Mouse (Mus musculus) hindbrain, embryonic 14.5 days (tissue): ENCODE data around the gene Atp7b. TPM values are rescaled to one million over a fixed set of nuclear protein-coding genes. Genes with fewer than 3 reads are reported as not detected.

Source experiments
- ATAC-seq: fragments of 200-750 bp; cut with Nextera tagmentation; 2 replicates; pipeline ENCODE4 v1.8.0; 2017; ENCODE audit warnings: moderate number of reproducible peaks, mild to moderate bottlenecking, moderate TSS enrichment, moderate library complexity; ENCODE audit not compliant: low FRiP score
- DNase-seq: peaks from one replicate; pipeline ENCODE4 v3.0.0-alpha.2; 2015; ENCODE audit warnings: low spot score
- H3K27ac ChIP-seq: fragments of 300-500 bp; sonication (generic); 2 replicates; pipeline ENCODE4 v1.5.1; 2014; ENCODE audit warnings: mild to moderate bottlenecking, moderate library complexity
- H3K27me3 ChIP-seq: fragments of 300-500 bp; sonication (generic); 2 replicates; pipeline ENCODE4 v1.6.1; 2014; ENCODE audit warnings: mild to moderate bottlenecking, low read length, mixed read lengths; ENCODE audit not compliant: control insufficient read depth, insufficient read depth
- H3K36me3 ChIP-seq: fragments of 300-500 bp; sonication (generic); replicated peaks from 2 replicates; pipeline ENCODE4 v1.6.1; 2014; ENCODE audit not compliant: control insufficient read depth, insufficient read depth
- H3K4me1 ChIP-seq: fragments of 300-500 bp; sonication (generic); replicated peaks from 2 replicates; pipeline ENCODE4 v1.6.1; 2014; ENCODE audit warnings: antibody characterized with exemption, low read length, mixed read lengths; ENCODE audit not compliant: control insufficient read depth, insufficient read depth
- H3K4me2 ChIP-seq: fragments of 300-500 bp; sonication (generic); replicated peaks from 2 replicates; pipeline ENCODE4 v1.6.1; 2014; ENCODE audit warnings: mild to moderate bottlenecking, moderate library complexity
- H3K4me3 ChIP-seq: fragments of 300-500 bp; sonication (generic); replicated peaks from 2 replicates; pipeline ENCODE4 v1.5.1; 2014; ENCODE audit warnings: mild to moderate bottlenecking, low read length
- H3K9ac ChIP-seq: fragments of 300-500 bp; sonication (generic); 2 replicates; pipeline ENCODE4 v1.6.1; 2014
- H3K9me3 ChIP-seq: fragments of 300-500 bp; sonication (generic); 2 replicates; pipeline ENCODE4 v1.6.1; 2016; ENCODE audit warnings: low read length; ENCODE audit not compliant: control insufficient read depth
- WGBS: fragments of 180-500 bp; shearing (Covaris S2); extraction: QIAGEN DNeasy Blood & Tissue Kit; methylation state at CpG from one replicate; pipeline ENCODE4 v1.1.7; 2014; 5-methylcytosine and 5-hydroxymethylcytosine counted together
- polyA plus RNA-seq: library from polyadenylated mRNA; unstranded; fragments of >200 nt; fragmentation: Nextera tagmentation; extraction: Ambion mirVana; gene quantifications from 2 replicates; pipeline ENCODE4 v1.2.1, GENCODE M21; 2014

The Atp7b gene
- 1.9 and 2.0 TPM in 2 replicates for polyA plus RNA-seq

DNA sequence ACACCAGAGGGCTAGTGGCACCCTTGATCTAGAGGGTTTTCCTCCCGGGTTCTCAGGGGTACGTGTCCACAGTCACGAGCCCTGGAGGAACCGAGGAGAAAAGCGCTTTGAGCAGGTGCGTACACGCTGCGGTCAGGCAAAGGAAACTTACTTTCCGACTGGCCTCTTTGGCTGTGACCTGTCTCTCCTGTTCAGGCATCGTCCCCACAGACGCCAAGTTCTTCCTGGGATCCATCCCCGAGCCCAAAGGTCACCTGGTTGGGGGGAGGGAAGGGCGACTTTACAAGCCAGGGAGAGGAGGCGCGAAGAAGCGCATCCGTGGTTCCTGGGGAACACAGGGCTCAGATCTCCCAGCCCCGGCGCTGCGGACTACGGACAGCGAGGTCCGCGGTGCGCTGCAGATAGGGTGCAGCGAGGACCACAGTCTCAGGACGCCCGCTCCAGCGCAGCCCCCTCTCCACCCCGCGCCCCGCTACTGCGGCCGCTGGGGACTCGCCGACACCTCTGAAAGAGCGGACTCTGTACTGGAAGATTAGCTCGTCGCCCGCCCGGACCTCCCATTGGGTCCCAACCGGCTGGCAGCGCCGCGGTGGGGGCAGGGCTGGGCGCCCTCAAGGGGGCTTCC lies at the start of gene Atp7b:
Gene Atp7b, minus strand, starts transcription at position 485 of the 625 bp plus-strand sequence.
- WGBS, result 2% methylated on average over 41 of the region's 46 CpGs
- peaks cover 12% of the 10 kb centered on the region; the same call in 1 of the 2 replicates for H3K27me3 ChIP-seq
- ATAC-seq (peak; percentile 89; the same call in 1 of the 2 replicates), DNase-seq (no peak)
- peaks cover 20% of the 10 kb centered on the region for H3K36me3 ChIP-seq
- no peaks in the 10 kb centered on the region for H3K9me3 ChIP-seq
- peak within 1 kb of the TSS; percentile 81 for H3K4me2 ChIP-seq
- no peak within 1 kb of the TSS for H3K27ac ChIP-seq
- H3K4me3 ChIP-seq, result peak within 1 kb of the TSS; percentile 61
- H3K4me1 ChIP-seq, result peaks cover 6% of the 10 kb centered on the region
- peak within 1 kb of the TSS; percentile 59 for H3K9ac ChIP-seq

DNA sequence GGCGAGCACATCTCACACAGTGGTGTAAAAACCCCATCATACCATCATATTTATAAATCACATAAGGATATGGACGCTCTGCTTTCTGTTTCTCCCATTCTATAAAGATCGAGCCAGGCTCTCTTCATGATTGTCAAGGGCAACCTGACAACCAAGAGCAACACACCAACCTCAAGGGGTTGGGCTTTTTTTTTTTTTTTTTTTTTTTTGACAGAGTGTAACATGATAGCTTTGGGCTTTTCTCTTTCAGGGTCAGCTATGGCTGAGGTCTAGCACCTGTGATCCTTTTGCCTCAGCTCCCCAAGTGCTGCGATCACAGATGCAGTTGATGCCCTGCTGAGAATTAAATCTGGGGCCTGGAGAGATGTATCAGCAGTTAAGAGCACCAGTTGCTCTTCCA lies 46.9 kb upstream of the Atp7b start:
- ATAC-seq (no peak), DNase-seq (no peak)
- Histone ChIP-seq H3K4me1 (no peaks in the 10 kb centered on the region), H3K27me3 (no peaks in the 10 kb centered on the region), H3K36me3 (no peaks in the 10 kb centered on the region), H3K4me3 (no peak overlapping the region), H3K9ac (no peak overlapping the region), H3K9me3 (no peaks in the 10 kb centered on the region), H3K4me2 (no peak overlapping the region), H3K27ac (no peak overlapping the region)
- 82% methylated on average over 4 of the region's 4 CpGs for WGBS

GRCm38 (mm10) chr8:22091568-22091967 lies 31.5 kb upstream of the Atp7b start:
- WGBS, result 49% methylated on average over 8 of the region's 8 CpGs
- no peak overlapping the region for H3K9ac ChIP-seq
- no peak overlapping the region for H3K27ac ChIP-seq
- H3K4me1 ChIP-seq, result no peaks in the 10 kb centered on the region
- ATAC-seq (no peak), DNase-seq (peak; percentile 24)
- H3K27me3 ChIP-seq, result no peaks in the 10 kb centered on the region
- no peaks in the 10 kb centered on the region for H3K36me3 ChIP-seq
- H3K4me3 ChIP-seq, result no peak overlapping the region
- no peak overlapping the region for H3K4me2 ChIP-seq
- no peaks in the 10 kb centered on the region for H3K9me3 ChIP-seq

DNA sequence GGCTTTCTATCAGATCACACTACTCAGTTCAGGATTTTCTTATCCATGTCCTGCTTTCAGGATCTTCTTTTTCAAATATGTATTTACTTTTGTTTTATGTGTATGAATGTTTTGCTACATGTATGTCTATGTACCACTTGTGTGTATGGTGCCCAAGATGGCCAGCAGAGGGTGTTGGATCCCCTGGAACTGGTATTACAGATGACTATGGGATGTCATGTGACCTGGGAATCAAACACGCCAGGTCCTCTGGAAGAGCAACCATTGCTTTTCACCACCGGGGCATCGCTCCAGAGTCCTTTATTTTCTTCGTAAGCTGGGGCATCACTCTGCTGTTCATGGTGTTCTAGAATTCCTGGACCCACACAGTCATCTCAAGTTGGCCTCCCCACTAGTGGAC lies 29.1 kb upstream of the Atp7b start:
- no peaks in the 10 kb centered on the region for H3K9me3 ChIP-seq
- H3K36me3 ChIP-seq, result no peaks in the 10 kb centered on the region
- no peak overlapping the region for H3K4me3 ChIP-seq
- H3K9ac ChIP-seq, result no peak overlapping the region
- WGBS, result 95% methylated on average over 4 of the region's 4 CpGs
- H3K27ac ChIP-seq, result no peak overlapping the region
- H3K4me1 ChIP-seq, result no peaks in the 10 kb centered on the region
- ATAC-seq (no peak), DNase-seq (no peak)
- H3K27me3 ChIP-seq, result no peaks in the 10 kb centered on the region
- H3K4me2 ChIP-seq, result no peak overlapping the region

- H3K4me2 ChIP-seq, result no peak overlapping the region
- ATAC-seq, result no peak
- H3K9ac ChIP-seq, result no peak overlapping the region
- H3K4me1 ChIP-seq, result no peaks in the 10 kb centered on the region
- no peaks in the 10 kb centered on the region for H3K36me3 ChIP-seq
- no peak overlapping the region for H3K4me3 ChIP-seq
- H3K27me3 ChIP-seq, result no peaks in the 10 kb centered on the region
- DNase-seq, result no peak
- H3K27ac ChIP-seq, result no peak overlapping the region
- 86% methylated on average over 9 of the region's 9 CpGs for WGBS
- no peaks in the 10 kb centered on the region for H3K9me3 ChIP-seq
Observed at GRCm38 (mm10) chr8:22079313-22080007, 19.4 kb upstream of the Atp7b start.

DNA sequence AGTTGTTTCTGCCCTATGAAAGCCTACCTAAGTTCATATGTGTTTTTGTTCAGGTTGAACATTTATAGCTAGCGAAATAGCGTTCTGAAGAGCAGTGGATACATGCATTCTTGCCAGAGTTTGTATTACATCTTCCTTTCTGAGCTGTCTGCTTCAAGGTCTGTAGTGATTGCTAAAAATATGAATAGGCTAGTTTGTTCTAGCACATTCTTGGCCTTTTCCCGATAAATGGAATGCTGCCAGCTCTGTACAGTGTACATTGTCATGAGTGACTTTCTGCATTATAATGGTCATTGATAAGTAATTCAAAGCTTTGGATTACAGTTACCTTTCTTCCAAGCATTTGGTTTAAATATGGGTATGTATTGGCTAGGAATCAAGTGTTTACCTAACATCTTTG lies 1.0 kb upstream of the Atp7b start:
- no peaks in the 10 kb centered on the region for H3K9me3 ChIP-seq
- 9% methylated on average over 3 of the region's 3 CpGs for WGBS
- DNase-seq (no peak), ATAC-seq (no peak)
- peak overlapping the region; percentile 76 for H3K4me2 ChIP-seq
- no peak overlapping the region for H3K27ac ChIP-seq
- peaks cover 12% of the 10 kb centered on the region; the same call in 1 of the 2 replicates for H3K27me3 ChIP-seq
- H3K9ac ChIP-seq, result peak overlapping the region; percentile 47; the same call in 1 of the 2 replicates
- peaks cover 32% of the 10 kb centered on the region for H3K36me3 ChIP-seq
- H3K4me3 ChIP-seq, result peak overlapping the region; percentile 61
- peaks cover 6% of the 10 kb centered on the region for H3K4me1 ChIP-seq

- Histone ChIP-seq H3K9ac (peak within 1 kb of the TSS; percentile 59), H3K36me3 (peaks cover 26% of the 10 kb centered on the region), H3K4me3 (peak within 1 kb of the TSS; percentile 61), H3K9me3 (no peaks in the 10 kb centered on the region), H3K4me1 (peaks cover 6% of the 10 kb centered on the region), H3K27ac (no peak within 1 kb of the TSS), H3K4me2 (peak within 1 kb of the TSS; percentile 81), H3K27me3 (peaks cover 12% of the 10 kb centered on the region; the same call in 1 of the 2 replicates)
- DNase-seq, result peak; percentile 95
- WGBS, result under 1% methylated on average over 36 of the region's 36 CpGs
- peak; percentile 100 for ATAC-seq
Observed at GRCm38 (mm10) chr8:22060446-22060889, 363 bp upstream of the Atp7b start, which contains the start of gene Alg11. TSS of gene Alg11 (plus strand) at chr8:22060721.

DNA sequence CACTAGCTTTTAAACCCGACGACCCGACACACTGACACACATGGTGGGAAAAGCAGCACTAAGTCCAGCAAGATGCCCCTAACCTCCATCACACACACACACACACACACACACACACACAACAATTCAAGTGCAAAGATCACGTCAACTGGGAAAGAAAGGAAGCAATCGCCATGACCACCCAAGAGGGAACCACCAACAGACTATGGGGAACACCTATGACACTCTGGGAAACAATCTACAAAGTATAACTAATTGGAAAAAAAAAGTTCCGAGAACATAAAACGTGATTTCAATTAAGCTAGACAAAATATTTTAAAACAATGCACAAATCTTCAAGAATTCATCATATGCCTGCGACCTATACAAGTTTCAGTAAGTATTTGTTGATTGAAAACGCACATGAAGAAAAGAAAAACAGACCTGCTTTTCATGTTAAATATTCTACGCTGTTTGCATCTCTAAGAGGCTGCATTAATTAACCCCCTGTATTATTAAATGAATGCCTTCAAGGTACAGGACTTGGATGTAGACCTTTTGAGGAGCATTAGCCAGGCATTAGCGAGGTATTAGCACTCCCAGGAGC lies 859 bp downstream of the Atp7b start:
- no peak for DNase-seq
- H3K27ac ChIP-seq, result no peak overlapping the region
- no peaks in the 10 kb centered on the region for H3K9me3 ChIP-seq
- H3K9ac ChIP-seq, result peak overlapping the region; percentile 59
- WGBS, result 37% methylated on average over 11 of the region's 11 CpGs
- H3K4me2 ChIP-seq, result peak overlapping the region; percentile 81
- peaks cover 6% of the 10 kb centered on the region for H3K4me1 ChIP-seq
- no peak for ATAC-seq
- peak overlapping the region; percentile 61 for H3K4me3 ChIP-seq
- H3K27me3 ChIP-seq, result peaks cover 12% of the 10 kb centered on the region; the same call in 1 of the 2 replicates
- peaks cover 14% of the 10 kb centered on the region for H3K36me3 ChIP-seq

GRCm38 (mm10) chr8:22058368-22058767 lies 1.7 kb downstream of the Atp7b start:
- ATAC-seq (no peak), DNase-seq (no peak)
- no peak overlapping the region for H3K4me3 ChIP-seq
- peaks cover 12% of the 10 kb centered on the region; the same call in 1 of the 2 replicates for H3K27me3 ChIP-seq
- WGBS, result 85% methylated on average over 9 of the region's 9 CpGs
- no peak overlapping the region for H3K9ac ChIP-seq
- H3K9me3 ChIP-seq, result no peaks in the 10 kb centered on the region
- no peak overlapping the region for H3K27ac ChIP-seq
- H3K4me2 ChIP-seq, result no peak overlapping the region
- peaks cover 6% of the 10 kb centered on the region for H3K4me1 ChIP-seq
- peaks cover 6% of the 10 kb centered on the region for H3K36me3 ChIP-seq
